Mouse (Mus musculus) hindbrain, embryonic 16.5 days (tissue): ENCODE measurements around the gene Map4k2. TPM values are rescaled to one million over a fixed set of nuclear protein-coding genes. Genes with fewer than 3 reads are reported as not detected.

ENCODE experiments used
- ATAC-seq: fragments of 200-750 bp; cut with Nextera tagmentation; 2 replicates; pipeline ENCODE4 v1.8.0; 2017; ENCODE audit warnings: moderate TSS enrichment, moderate library complexity
- H3K27ac ChIP-seq: fragments of 300-500 bp; sonication (generic); 2 replicates; pipeline ENCODE4 v1.5.1; 2014; ENCODE audit warnings: low read depth, mild to moderate bottlenecking, control low read depth, low read length, moderate library complexity
- H3K27me3 ChIP-seq: fragments of 300-500 bp; sonication (generic); replicated peaks from 2 replicates; pipeline ENCODE4 v1.6.1; 2014; ENCODE audit warnings: low read length; ENCODE audit not compliant: control insufficient read depth, insufficient read depth
- H3K36me3 ChIP-seq: fragments of 300-500 bp; sonication (generic); 2 replicates; pipeline ENCODE4 v1.6.1; 2014; ENCODE audit warnings: mild to moderate bottlenecking, low read length, moderate library complexity, mixed read lengths; ENCODE audit not compliant: control insufficient read depth, insufficient read depth
- H3K4me1 ChIP-seq: fragments of 300-500 bp; sonication (generic); 2 replicates; pipeline ENCODE4 v1.6.1; 2014; ENCODE audit warnings: low read depth, low read length; ENCODE audit not compliant: control insufficient read depth, insufficient read depth
- H3K4me2 ChIP-seq: fragments of 300-500 bp; sonication (generic); 2 replicates; pipeline ENCODE4 v1.6.1; 2014; ENCODE audit warnings: mild to moderate bottlenecking, low read length, control low read depth, moderate library complexity
- H3K4me3 ChIP-seq: fragments of 300-500 bp; sonication (generic); 2 replicates; pipeline ENCODE4 v1.5.1; 2014; ENCODE audit warnings: mild to moderate bottlenecking, low read length, control low read depth, moderate library complexity
- H3K9ac ChIP-seq: fragments of 300-500 bp; sonication (generic); 2 replicates; pipeline ENCODE4 v1.6.1; 2014; ENCODE audit warnings: low read depth, mild to moderate bottlenecking, control low read depth, low read length, moderate library complexity
- H3K9me3 ChIP-seq: fragments of 300-500 bp; sonication (generic); 2 replicates; pipeline ENCODE4 v1.6.1; 2014; ENCODE audit warnings: mild to moderate bottlenecking, low read length, moderate library complexity; ENCODE audit not compliant: control insufficient read depth
- WGBS: fragments of 180-500 bp; shearing (Covaris S2); extraction: QIAGEN DNeasy Blood & Tissue Kit; methylation state at CpG from one replicate; pipeline ENCODE4 v1.1.7; 2014; 5-methylcytosine and 5-hydroxymethylcytosine counted together
- polyA plus RNA-seq: library from polyadenylated mRNA; unstranded; fragments of >200 nt; fragmentation: Nextera tagmentation; extraction: Ambion mirVana; gene quantifications from 2 replicates; pipeline ENCODE4 v1.2.1, GENCODE M21; 2015

Map4k2 gene
- polyA plus RNA-seq, 1 experiment from 2014 or later: 19.6 TPM

DNA sequence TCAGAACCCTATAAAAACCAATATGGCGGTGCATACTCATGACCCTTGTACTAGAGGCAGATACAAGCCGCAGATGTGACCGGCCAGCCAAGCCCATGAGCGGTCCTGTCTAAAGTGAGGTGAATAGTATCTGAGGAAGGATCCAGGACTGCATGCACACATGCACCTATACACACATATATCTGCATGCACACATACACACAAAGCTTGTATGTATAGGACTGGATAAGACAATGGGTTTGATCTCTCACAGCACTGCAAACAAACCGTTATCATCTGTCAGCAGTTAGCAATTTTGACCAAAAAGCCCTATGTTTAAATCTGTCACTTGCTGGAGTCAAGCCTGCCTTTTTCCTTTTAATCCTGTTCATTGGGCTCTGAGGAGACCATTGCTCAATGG is 38.8 kb upstream of the Map4k2 start:
- H3K4me2 ChIP-seq: no peak overlapping the region
- peaks cover 9% of the 10 kb centered on the region; the same call in 1 of the 2 replicates for H3K4me1 ChIP-seq
- no peaks in the 10 kb centered on the region for H3K27me3 ChIP-seq
- no peaks in the 10 kb centered on the region for H3K9me3 ChIP-seq
- ATAC-seq: no peak
- H3K4me3 ChIP-seq: no peak overlapping the region
- H3K27ac ChIP-seq: 0 out of 2 replicates have a peak overlapping the region, but pooled peaks have one; percentile 6
- H3K9ac ChIP-seq: no peak overlapping the region
- WGBS: 92% methylated on average over 5 of the region's 5 CpGs
- peaks cover 16% of the 10 kb centered on the region for H3K36me3 ChIP-seq

DNA sequence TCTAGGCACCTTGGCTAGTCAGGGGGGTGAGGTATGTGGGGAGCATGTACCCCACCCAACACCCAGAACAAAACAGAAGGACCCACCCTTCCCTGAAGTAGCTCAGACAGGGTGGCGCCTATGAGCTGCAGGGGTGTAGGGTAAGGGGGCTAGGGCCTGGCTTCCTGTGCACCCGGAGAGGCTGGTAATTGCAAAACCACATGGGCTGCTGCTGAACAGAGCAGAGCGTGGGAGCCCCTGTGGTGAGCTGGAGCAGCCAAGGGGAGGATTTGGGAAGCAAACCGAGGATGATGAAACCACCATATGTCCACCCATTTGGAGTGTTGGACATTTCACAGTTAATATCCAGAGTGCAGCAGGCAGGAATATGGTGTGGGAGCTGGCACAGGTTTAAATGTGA is 38.4 kb upstream of the Map4k2 start:
- Histone ChIP-seq H3K9ac (no peak overlapping the region), H3K27me3 (no peaks in the 10 kb centered on the region), H3K4me3 (no peak overlapping the region), H3K4me2 (no peak overlapping the region), H3K9me3 (no peaks in the 10 kb centered on the region), H3K27ac (0 out of 2 replicates have a peak overlapping the region, but pooled peaks have one; percentile 6), H3K36me3 (peaks cover 14% of the 10 kb centered on the region), H3K4me1 (peaks cover 10% of the 10 kb centered on the region; the same call in 1 of the 2 replicates)
- ATAC-seq: peak; percentile 30; the same call in 1 of the 2 replicates
- 42% methylated on average over 4 of the region's 4 CpGs for WGBS

DNA sequence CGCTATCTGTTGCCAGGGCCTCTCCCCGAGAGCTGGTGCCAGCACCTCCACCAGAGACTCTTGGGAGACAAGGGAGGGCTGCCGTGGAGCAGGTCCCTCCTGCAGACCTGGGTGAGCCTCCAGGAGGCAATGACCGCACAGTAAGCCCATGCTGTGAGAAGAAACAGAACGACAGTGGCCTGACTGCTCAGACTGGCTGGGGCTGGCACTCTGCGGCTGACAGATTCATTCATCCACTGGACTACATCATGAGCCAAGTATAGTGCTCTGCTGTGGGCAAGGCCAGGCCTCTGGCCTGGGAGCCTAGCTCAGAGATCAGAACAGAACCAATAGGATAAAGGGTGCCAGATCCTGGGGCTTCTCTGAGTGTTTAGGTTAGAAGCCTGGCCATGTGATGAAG is 37.1 kb upstream of the Map4k2 start:
- Histone ChIP-seq H3K27me3 (no peaks in the 10 kb centered on the region), H3K4me3 (no peak overlapping the region), H3K36me3 (peaks cover 3% of the 10 kb centered on the region; the same call in 1 of the 2 replicates), H3K4me1 (peaks cover 10% of the 10 kb centered on the region; the same call in 1 of the 2 replicates), H3K27ac (no peak overlapping the region), H3K9me3 (no peaks in the 10 kb centered on the region), H3K9ac (no peak overlapping the region), H3K4me2 (no peak overlapping the region)
- ATAC-seq: no peak
- WGBS: 84% methylated on average over 6 of the region's 6 CpGs

DNA sequence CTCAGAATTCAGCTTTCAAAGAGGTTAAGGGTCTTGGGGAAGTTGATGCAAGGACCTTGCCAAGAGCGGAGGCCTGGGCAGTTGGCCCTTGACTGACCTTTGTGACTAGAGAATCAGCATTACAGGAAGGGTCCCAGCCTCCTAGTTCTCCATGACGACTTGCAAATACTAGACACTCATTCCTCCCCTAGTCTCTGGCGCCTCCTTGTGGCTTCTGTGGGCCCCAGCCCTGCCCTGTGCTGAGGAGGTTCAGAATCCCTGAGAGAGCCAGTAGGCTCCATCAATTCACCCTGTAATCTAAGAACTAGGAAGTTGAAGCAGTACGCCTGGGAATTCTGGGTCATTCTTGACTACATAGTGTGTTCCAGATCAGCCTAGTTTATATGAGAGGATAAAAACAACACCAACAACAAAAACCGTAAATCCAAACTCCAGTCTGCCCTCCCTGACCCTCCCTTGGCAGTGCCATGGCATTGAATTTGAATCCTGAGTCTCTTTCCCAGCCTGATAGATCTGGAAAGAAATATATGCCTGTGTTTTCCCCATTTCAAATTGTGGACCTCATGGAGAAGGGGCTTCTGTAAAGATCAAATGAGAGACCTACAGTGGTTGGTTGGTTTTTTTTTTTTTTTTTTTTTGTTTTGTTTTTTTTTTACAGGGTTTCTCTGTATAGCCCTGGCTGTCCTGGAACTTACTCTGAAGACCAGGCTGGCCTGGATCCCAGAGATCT is 36.0 kb upstream of the Map4k2 start:
- WGBS: 31% methylated on average over 5 of the region's 5 CpGs
- Histone ChIP-seq H3K4me2 (no peak overlapping the region), H3K4me3 (no peak overlapping the region), H3K4me1 (peaks cover 7% of the 10 kb centered on the region; the same call in 1 of the 2 replicates), H3K27me3 (no peaks in the 10 kb centered on the region), H3K36me3 (no peaks in the 10 kb centered on the region; the same call in 1 of the 2 replicates), H3K9ac (0 out of 2 replicates have a peak overlapping the region, but pooled peaks have one; percentile 14), H3K27ac (no peak overlapping the region), H3K9me3 (no peaks in the 10 kb centered on the region)
- ATAC-seq: 0 out of 2 replicates have a peak, but pooled peaks have one; percentile 65

DNA sequence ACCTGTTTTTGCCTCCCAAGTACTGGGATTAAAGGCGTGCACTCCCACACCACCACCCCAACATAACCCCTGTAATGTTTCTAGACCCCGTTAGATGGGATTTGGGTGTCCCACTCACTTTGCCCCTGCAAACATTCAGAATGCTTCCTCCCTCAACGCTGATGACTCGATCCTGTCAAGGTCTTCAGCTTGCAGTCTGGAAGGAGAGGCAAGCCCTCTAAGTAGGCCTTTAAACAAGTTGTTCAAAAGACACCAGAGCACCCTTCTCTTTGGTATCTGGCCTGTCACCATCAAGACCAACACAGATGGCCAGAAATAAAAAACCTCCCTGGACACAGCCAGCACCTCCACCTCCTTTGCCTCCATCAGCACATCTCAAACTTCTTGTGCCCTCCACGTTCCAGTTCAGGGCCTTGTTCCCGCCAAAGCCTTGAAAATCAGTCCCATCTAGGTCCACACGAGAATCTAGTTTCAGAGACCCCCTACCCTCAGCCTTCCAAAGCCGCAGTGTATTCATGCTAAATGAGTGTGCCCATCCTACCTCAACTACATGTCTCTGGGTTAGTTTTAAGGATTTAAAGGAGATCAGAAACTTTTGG is 35.3 kb upstream of the Map4k2 start:
- H3K27me3 ChIP-seq: no peaks in the 10 kb centered on the region
- H3K9ac ChIP-seq: peak overlapping the region; percentile 58
- H3K4me2 ChIP-seq: peak overlapping the region; percentile 65
- 55% methylated on average over 8 of the region's 8 CpGs for WGBS
- H3K27ac ChIP-seq: no peak overlapping the region
- no peaks in the 10 kb centered on the region for H3K9me3 ChIP-seq
- H3K36me3 ChIP-seq: no peaks in the 10 kb centered on the region; the same call in 1 of the 2 replicates
- H3K4me1 ChIP-seq: peaks cover 6% of the 10 kb centered on the region; the same call in 1 of the 2 replicates
- no peak for ATAC-seq
- peak overlapping the region; percentile 55 for H3K4me3 ChIP-seq

DNA sequence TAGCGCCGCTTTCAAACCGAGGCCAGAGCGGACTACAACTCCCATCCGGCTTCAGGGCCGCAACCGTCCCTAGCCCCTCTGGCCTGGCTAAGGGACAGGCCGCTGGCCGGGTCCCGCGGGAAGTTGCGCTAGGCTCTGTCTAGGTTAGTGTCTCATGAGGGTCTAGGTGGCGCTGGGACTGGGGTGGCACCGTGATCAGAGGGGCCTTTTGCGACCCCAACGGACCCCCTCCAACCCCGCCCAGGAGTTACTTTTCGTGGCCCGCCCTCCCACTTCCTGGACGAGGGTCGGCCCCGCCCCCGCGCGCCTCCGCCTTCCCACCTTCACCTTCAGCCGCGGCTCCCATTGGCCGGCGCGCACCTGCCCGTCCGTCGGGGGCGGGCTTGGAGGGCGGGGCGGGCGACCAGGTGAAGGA is 34.8 kb upstream of the Map4k2 start, which contains the start of gene Cdc42bpg:
Gene Cdc42bpg, plus strand, starts transcription at position 320 of the 415 bp plus-strand sequence.
- H3K4me3 ChIP-seq: peak within 1 kb of the TSS; percentile 55
- H3K9me3 ChIP-seq: no peaks in the 10 kb centered on the region
- no peaks in the 10 kb centered on the region for H3K27me3 ChIP-seq
- H3K4me1 ChIP-seq: peaks cover 6% of the 10 kb centered on the region; the same call in 1 of the 2 replicates
- peak within 1 kb of the TSS; percentile 14; the same call in 1 of the 2 replicates for H3K27ac ChIP-seq
- H3K9ac ChIP-seq: peak within 1 kb of the TSS; percentile 58
- peak within 1 kb of the TSS; percentile 65 for H3K4me2 ChIP-seq
- under 1% methylated on average over 31 of the region's 38 CpGs for WGBS
- peak; percentile 80 for ATAC-seq
- H3K36me3 ChIP-seq: no peaks in the 10 kb centered on the region

DNA sequence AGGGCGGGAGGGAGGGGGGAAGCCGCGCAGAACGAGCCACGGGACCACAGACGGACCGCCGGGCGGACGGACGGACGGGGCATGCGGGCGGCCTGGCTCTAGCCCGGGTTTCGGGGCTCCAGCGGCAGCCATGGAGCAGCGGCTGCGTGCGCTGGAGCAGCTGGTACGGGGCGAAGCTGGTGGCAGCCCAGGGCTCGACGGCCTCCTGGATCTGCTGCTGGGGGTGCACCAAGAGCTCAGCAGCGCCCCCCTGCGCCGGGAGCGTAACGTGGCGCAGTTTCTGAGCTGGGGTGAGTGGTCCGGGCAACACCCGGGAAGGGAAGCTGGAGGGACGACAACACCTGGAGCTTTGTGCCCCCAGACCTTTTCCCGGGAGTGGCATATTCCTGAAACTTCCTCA is 34.3 kb upstream of the Map4k2 start:
- ATAC-seq: peak; percentile 43

DNA sequence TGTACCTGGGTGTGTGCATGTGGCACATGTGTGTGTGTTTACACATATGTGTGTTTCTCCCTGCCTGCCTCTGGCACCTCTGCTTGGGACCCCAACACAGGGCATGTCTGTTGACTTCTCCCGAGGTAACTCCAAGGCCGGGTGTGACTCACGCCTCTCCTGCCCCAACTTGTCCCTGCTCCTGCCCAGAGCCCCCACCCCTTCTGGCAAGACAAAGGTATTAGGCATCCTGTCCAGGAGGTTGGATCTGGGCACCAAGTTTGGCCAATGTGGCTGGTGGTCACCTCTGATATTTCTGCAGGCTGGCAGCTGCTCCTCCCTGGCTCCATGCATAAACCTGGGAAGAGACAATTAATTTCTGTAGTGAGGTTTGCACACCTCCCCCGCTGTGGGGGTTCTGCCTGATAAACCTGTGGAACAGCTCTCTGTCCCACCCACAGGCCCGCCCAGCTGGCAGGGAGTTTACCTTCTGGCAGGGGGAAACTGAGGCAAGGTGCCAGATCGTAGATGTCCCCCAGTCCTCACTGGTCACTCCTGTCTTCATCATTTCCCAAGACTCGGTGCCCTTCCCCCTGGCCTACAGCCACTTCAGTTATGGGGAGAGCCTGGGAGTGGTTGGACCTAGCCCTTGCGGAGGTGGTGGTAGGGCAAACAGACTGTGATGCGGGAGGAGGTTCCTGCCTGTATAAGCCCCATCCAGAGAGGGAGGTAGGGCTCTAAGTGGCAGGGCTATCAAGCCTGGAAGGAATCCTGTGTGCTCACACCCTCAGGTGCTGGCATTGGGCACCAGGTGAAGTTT is 33.0 kb upstream of the Map4k2 start:
- Histone ChIP-seq H3K27ac (no peak overlapping the region), H3K27me3 (no peaks in the 10 kb centered on the region), H3K9me3 (no peaks in the 10 kb centered on the region), H3K4me1 (peaks cover 6% of the 10 kb centered on the region; the same call in 1 of the 2 replicates), H3K4me2 (no peak overlapping the region), H3K36me3 (no peaks in the 10 kb centered on the region), H3K4me3 (no peak overlapping the region), H3K9ac (no peak overlapping the region)
- ATAC-seq: no peak
- WGBS: 86% methylated on average over 9 of the region's 9 CpGs

More for the DNA sequence above, 34.3 kb upstream of the Map4k2 start:
- peak overlapping the region; percentile 55 for H3K4me3 ChIP-seq
- WGBS: 0% methylated on average over 23 of the region's 34 CpGs
- peak overlapping the region; percentile 65 for H3K4me2 ChIP-seq
- no peaks in the 10 kb centered on the region for H3K27me3 ChIP-seq
- H3K9me3 ChIP-seq: no peaks in the 10 kb centered on the region
- peaks cover 6% of the 10 kb centered on the region; the same call in 1 of the 2 replicates for H3K4me1 ChIP-seq
- H3K9ac ChIP-seq: peak overlapping the region; percentile 58
- H3K27ac ChIP-seq: peak overlapping the region; percentile 14; the same call in 1 of the 2 replicates
- H3K36me3 ChIP-seq: no peaks in the 10 kb centered on the region
